Mouse (Mus musculus) ovary, postnatal 14 days (tissue): ENCODE measurements around the gene Manbal.

Experiments used
- DNase-seq: peaks from one replicate; pipeline ENCODE4 v3.0.0; 2022; ENCODE audit warnings: low spot score

Gene Manbal

GRCm38 (mm10) chr2:157437123-157437522 lies 69.7 kb downstream of the Manbal start:
- no peak for DNase-seq

DNA sequence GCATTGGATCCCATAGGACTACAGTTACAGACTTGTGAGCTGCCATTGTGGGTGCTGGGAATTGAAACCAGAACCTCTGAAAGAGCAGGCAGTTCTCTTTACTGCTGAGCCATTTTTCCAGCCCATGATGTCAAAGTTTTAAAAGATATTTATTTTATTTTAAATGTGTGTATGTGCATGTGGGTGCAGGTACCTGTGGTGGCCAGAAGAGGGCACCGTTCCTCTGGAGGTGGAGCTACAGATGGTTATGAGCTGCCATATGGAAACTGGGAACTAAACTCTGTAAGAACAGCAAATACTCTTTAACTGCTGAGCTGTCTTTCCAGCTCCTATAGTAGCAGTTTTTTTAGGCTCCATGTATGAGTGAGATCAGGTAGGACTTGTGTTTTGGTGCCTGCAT lies 74.0 kb downstream of the Manbal start:
- DNase-seq, result no peak
